Mouse (Mus musculus): ENCODE data around the gene 1810062G17Rik. TPM values are rescaled to one million over a fixed set of nuclear protein-coding genes. Genes with fewer than 3 reads are reported as not detected.
A peak's percentile ranks its signal among the peaks of the same experiment; 100 is the strongest.

Gene 1810062G17Rik
- 0.19 and 0.32 TPM in 2 replicates for polyA plus RNA-seq (2015; fragmentation: Nextera tagmentation; extraction: Ambion mirVana)

GRCm38 (mm10) chr3:36475532-36476087 lies at the start of gene 1810062G17Rik, which contains the start of gene Anxa5:
Gene 1810062G17Rik, plus strand, starts transcription at chr3:36475937.
Gene Anxa5, minus strand, starts transcription at chr3:36475894.
- no peaks in the 10 kb centered on the region for H3K36me3 ChIP-seq (replicated peaks)
- peak within 1 kb of the TSS; percentile 55 for H3K9ac ChIP-seq
- peaks cover 12% of the 10 kb centered on the region for H3K4me1 ChIP-seq
- H3K4me3 ChIP-seq: peak within 1 kb of the TSS; percentile 73
- peak within 1 kb of the TSS; percentile 97 for H3K4me2 ChIP-seq
- H3K9me3 ChIP-seq: no peaks in the 10 kb centered on the region
- H3K27ac ChIP-seq: 0 out of 2 replicates have a peak within 1 kb of the TSS, but pooled peaks have one; percentile 1
- under 1% methylated on average over 32 of the region's 32 CpGs for WGBS
- H3K27me3 ChIP-seq (replicated peaks): peaks cover 4% of the 10 kb centered on the region; the same call in 1 of the 2 replicates
- peak; percentile 95 for ATAC-seq (replicated peaks)

GRCm38 (mm10) chr3:36427386-36427785 lies 48.4 kb upstream of the 1810062G17Rik start:
- no peaks in the 10 kb centered on the region for H3K36me3 ChIP-seq (replicated peaks)
- 95% methylated on average over 8 of the region's 8 CpGs for WGBS
- H3K27me3 ChIP-seq (replicated peaks): no peaks in the 10 kb centered on the region
- H3K9ac ChIP-seq: no peak overlapping the region
- no peaks in the 10 kb centered on the region for H3K9me3 ChIP-seq
- no peak overlapping the region for H3K4me3 ChIP-seq
- no peaks in the 10 kb centered on the region for H3K4me1 ChIP-seq
- H3K4me2 ChIP-seq: no peak overlapping the region
- H3K27ac ChIP-seq: no peak overlapping the region
- ATAC-seq (replicated peaks): no peak

GRCm38 (mm10) chr3:36430360-36430759 lies 45.4 kb upstream of the 1810062G17Rik start:
- H3K4me1 ChIP-seq: no peaks in the 10 kb centered on the region
- 100% methylated on average over 1 of the region's 1 CpGs for WGBS
- no peak overlapping the region for H3K27ac ChIP-seq

GRCm38 (mm10) chr3:36440280-36440679 lies 35.5 kb upstream of the 1810062G17Rik start:
- Histone ChIP-seq H3K4me1 (no peaks in the 10 kb centered on the region), H3K9me3 (no peaks in the 10 kb centered on the region), H3K27ac (no peak overlapping the region), H3K4me3 (no peak overlapping the region), H3K4me2 (no peak overlapping the region), H3K9ac (no peak overlapping the region), H3K36me3 (replicated peaks) (no peaks in the 10 kb centered on the region), H3K27me3 (replicated peaks) (no peaks in the 10 kb centered on the region)
- WGBS: 79% methylated on average over 4 of the region's 4 CpGs
- ATAC-seq (replicated peaks): no peak

More at GRCm38 (mm10) chr3:36430360-36430759, 45.4 kb upstream of the 1810062G17Rik start:
- Histone ChIP-seq H3K9me3 (no peaks in the 10 kb centered on the region), H3K36me3 (replicated peaks) (no peaks in the 10 kb centered on the region), H3K9ac (no peak overlapping the region), H3K4me3 (no peak overlapping the region), H3K27me3 (replicated peaks) (no peaks in the 10 kb centered on the region), H3K4me2 (no peak overlapping the region)
- ATAC-seq (replicated peaks): no peak

- no peak overlapping the region for H3K27ac ChIP-seq
- no peak overlapping the region for H3K9ac ChIP-seq
- ATAC-seq (replicated peaks): peak; percentile 78
- H3K4me3 ChIP-seq: no peak overlapping the region
- H3K4me1 ChIP-seq: no peaks in the 10 kb centered on the region
- H3K9me3 ChIP-seq: no peaks in the 10 kb centered on the region
- no peak overlapping the region for H3K4me2 ChIP-seq
- H3K27me3 ChIP-seq (replicated peaks): no peaks in the 10 kb centered on the region
- H3K36me3 ChIP-seq (replicated peaks): no peaks in the 10 kb centered on the region
- WGBS: 0% methylated on average over 2 of the region's 2 CpGs
Measured at GRCm38 (mm10) chr3:36442426-36442825, 33.3 kb upstream of the 1810062G17Rik start.

GRCm38 (mm10) chr3:36446041-36446440 lies 29.7 kb upstream of the 1810062G17Rik start:
- Histone ChIP-seq H3K27me3 (replicated peaks) (no peaks in the 10 kb centered on the region), H3K4me2 (no peak overlapping the region), H3K9me3 (no peaks in the 10 kb centered on the region), H3K27ac (no peak overlapping the region), H3K4me3 (no peak overlapping the region), H3K4me1 (no peaks in the 10 kb centered on the region), H3K36me3 (replicated peaks) (no peaks in the 10 kb centered on the region), H3K9ac (no peak overlapping the region)
- 96% methylated on average over 3 of the region's 3 CpGs for WGBS
- ATAC-seq (replicated peaks): no peak

GRCm38 (mm10) chr3:36446506-36446905 lies 29.2 kb upstream of the 1810062G17Rik start:
- no peak overlapping the region for H3K9ac ChIP-seq
- WGBS: 79% methylated on average over 5 of the region's 5 CpGs
- ATAC-seq (replicated peaks): no peak

GRCm38 (mm10) chr3:36446918-36447317 lies 28.8 kb upstream of the 1810062G17Rik start:
- no peak overlapping the region for H3K4me2 ChIP-seq
- H3K4me3 ChIP-seq: no peak overlapping the region
- no peaks in the 10 kb centered on the region for H3K4me1 ChIP-seq
- no peaks in the 10 kb centered on the region for H3K27me3 ChIP-seq (replicated peaks)
- no peaks in the 10 kb centered on the region for H3K36me3 ChIP-seq (replicated peaks)
- H3K9ac ChIP-seq: no peak overlapping the region
- WGBS: 80% methylated on average over 6 of the region's 6 CpGs
- no peaks in the 10 kb centered on the region for H3K9me3 ChIP-seq
- ATAC-seq (replicated peaks): no peak
- H3K27ac ChIP-seq: no peak overlapping the region

More at GRCm38 (mm10) chr3:36446506-36446905, 29.2 kb upstream of the 1810062G17Rik start:
- no peak overlapping the region for H3K27ac ChIP-seq
- H3K4me2 ChIP-seq: no peak overlapping the region
- no peaks in the 10 kb centered on the region for H3K27me3 ChIP-seq (replicated peaks)
- no peaks in the 10 kb centered on the region for H3K9me3 ChIP-seq
- H3K36me3 ChIP-seq (replicated peaks): no peaks in the 10 kb centered on the region
- H3K4me1 ChIP-seq: no peaks in the 10 kb centered on the region
- H3K4me3 ChIP-seq: no peak overlapping the region

- H3K4me1 ChIP-seq: no peaks in the 10 kb centered on the region
- no peak overlapping the region for H3K4me3 ChIP-seq
- no peaks in the 10 kb centered on the region for H3K36me3 ChIP-seq (replicated peaks)
- 51% methylated on average over 20 of the region's 20 CpGs for WGBS
- ATAC-seq (replicated peaks): no peak
- H3K4me2 ChIP-seq: no peak overlapping the region
- no peak overlapping the region for H3K27ac ChIP-seq
- H3K9me3 ChIP-seq: no peaks in the 10 kb centered on the region
- H3K9ac ChIP-seq: no peak overlapping the region
- H3K27me3 ChIP-seq (replicated peaks): no peaks in the 10 kb centered on the region
Measured at GRCm38 (mm10) chr3:36449292-36450165, 26.2 kb upstream of the 1810062G17Rik start.

- no peaks in the 10 kb centered on the region for H3K9me3 ChIP-seq
- no peak overlapping the region for H3K4me3 ChIP-seq
- H3K4me1 ChIP-seq: no peaks in the 10 kb centered on the region
- H3K9ac ChIP-seq: no peak overlapping the region
- no peak overlapping the region for H3K27ac ChIP-seq
- no peak for ATAC-seq (replicated peaks)
- WGBS: 93% methylated on average over 1 of the region's 1 CpGs
- no peak overlapping the region for H3K4me2 ChIP-seq
- no peaks in the 10 kb centered on the region for H3K27me3 ChIP-seq (replicated peaks)
- H3K36me3 ChIP-seq (replicated peaks): no peaks in the 10 kb centered on the region
Measured at GRCm38 (mm10) chr3:36452502-36452901, 23.2 kb upstream of the 1810062G17Rik start.

GRCm38 (mm10) chr3:36455124-36455523 lies 20.6 kb upstream of the 1810062G17Rik start:
- Histone ChIP-seq H3K27ac (no peak overlapping the region), H3K4me3 (no peak overlapping the region), H3K36me3 (replicated peaks) (no peaks in the 10 kb centered on the region), H3K9me3 (no peaks in the 10 kb centered on the region), H3K27me3 (replicated peaks) (no peaks in the 10 kb centered on the region), H3K9ac (no peak overlapping the region), H3K4me1 (no peaks in the 10 kb centered on the region), H3K4me2 (no peak overlapping the region)
- 92% methylated on average over 8 of the region's 8 CpGs for WGBS
- no peak for ATAC-seq (replicated peaks)

GRCm38 (mm10) chr3:36455566-36455965 lies 20.2 kb upstream of the 1810062G17Rik start:
- Histone ChIP-seq H3K36me3 (replicated peaks) (no peaks in the 10 kb centered on the region), H3K27me3 (replicated peaks) (no peaks in the 10 kb centered on the region), H3K4me2 (no peak overlapping the region), H3K9ac (no peak overlapping the region), H3K9me3 (no peaks in the 10 kb centered on the region), H3K4me1 (no peaks in the 10 kb centered on the region), H3K27ac (no peak overlapping the region), H3K4me3 (no peak overlapping the region)
- no peak for ATAC-seq (replicated peaks)
- WGBS: 72% methylated on average over 3 of the region's 3 CpGs

All from midbrain, embryonic 15.5 days (tissue).